Mouse (Mus musculus) myocyte (in vitro differentiated cells): ENCODE measurements around the gene Dbt.

ENCODE experiments used
- E2F4 ChIP-seq: IDR thresholded peaks from one replicate; pipeline ENCODE4 v1.6.1; 2011; ENCODE audit warnings: mild to moderate bottlenecking, control low read depth, moderate library complexity; ENCODE audit not compliant: insufficient read depth
- MAX ChIP-seq: IDR thresholded peaks from one replicate; pipeline ENCODE4 v1.6.1; 2011; ENCODE audit warnings: low read depth, mild to moderate bottlenecking, control low read depth
- MYOD1 ChIP-seq, 3 experiments: IDR thresholded peaks; one replicate each; pipeline ENCODE4 v1.6.1; 2011; ENCODE audit warnings: control low read depth in 2 of 3, low read depth in 2 of 3, mild to moderate bottlenecking in 2 of 3, moderate library complexity in 1 of 3; ENCODE audit not compliant: insufficient read length in 2 of 3, control insufficient read depth in 1 of 3
- MYOG ChIP-seq, 3 experiments: IDR thresholded peaks; one replicate each; pipeline ENCODE4 v1.6.1; 2011; ENCODE audit warnings: control low read depth in 2 of 3, low read depth in 2 of 3, mild to moderate bottlenecking in 2 of 3; ENCODE audit not compliant: insufficient read length in 2 of 3, control insufficient read depth in 1 of 3, insufficient read depth in 1 of 3
- POLR2A ChIP-seq: IDR thresholded peaks from one replicate; pipeline ENCODE4 v1.6.1; 2011; ENCODE audit warnings: low read depth, mild to moderate bottlenecking, control low read depth, moderate library complexity; ENCODE audit not compliant: insufficient read length
- POLR2AphosphoS2 ChIP-seq: IDR thresholded peaks from one replicate; pipeline ENCODE4 v1.6.1; 2011; ENCODE audit warnings: low read depth, control low read depth; ENCODE audit not compliant: insufficient read length
- SRF ChIP-seq: IDR thresholded peaks from one replicate; pipeline ENCODE4 v1.6.1; 2011; ENCODE audit warnings: low read depth; ENCODE audit not compliant: control insufficient read depth, insufficient read length
- TCF12 ChIP-seq: IDR thresholded peaks from one replicate; pipeline ENCODE4 v1.6.1; 2011; ENCODE audit warnings: mild to moderate bottlenecking, control low read depth; ENCODE audit not compliant: poor library complexity, insufficient read depth, severe bottlenecking
- USF1 ChIP-seq: IDR thresholded peaks from one replicate; pipeline ENCODE4 v1.6.1; 2011; ENCODE audit warnings: low read depth, mild to moderate bottlenecking, control low read depth, moderate library complexity

DNA sequence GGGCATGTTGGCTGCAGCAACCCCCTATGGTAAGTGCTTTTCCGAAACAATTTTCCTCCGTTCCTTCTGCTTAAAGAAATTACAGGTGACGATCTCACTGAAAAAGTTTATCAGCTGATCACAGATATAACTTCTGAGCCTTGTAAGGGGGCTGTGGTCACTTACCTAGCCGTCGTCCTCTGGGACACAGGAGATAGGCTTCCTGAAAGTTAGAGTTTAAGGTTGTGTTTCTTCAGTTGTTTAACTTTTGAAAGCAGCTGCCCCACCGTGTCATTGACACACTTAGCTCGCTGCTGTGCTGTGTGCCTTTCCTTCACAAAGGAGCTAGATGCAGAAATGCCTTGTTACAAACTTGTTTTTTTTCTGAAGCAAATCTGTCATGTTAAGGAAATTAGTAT is 50.2 kb downstream of the Dbt start:
- TF ChIP-seq USF1 (no peak), POLR2A (no peak), MAX (no peak), E2F4 (no peak), TCF12 (no peak), MYOD1 (IDR thresholded peaks at IDR 0.05; ENCODE audit: control insufficient read depth in 1 of 3, insufficient read length in 2 of 3, low read depth in 2 of 3) (peak; percentile 47 to 72 (median 56)), SRF (no peak), MYOG (IDR thresholded peaks at IDR 0.05; ENCODE audit: control insufficient read depth in 1 of 3, insufficient read depth in 1 of 3, insufficient read length in 2 of 3, low read depth in 2 of 3) (no peak), POLR2AphosphoS2 (no peak)
